Mouse (Mus musculus): ENCODE data around the gene Phactr3. TPM values are rescaled to one million over a fixed set of nuclear protein-coding genes. Genes with fewer than 3 reads are reported as not detected.
A peak's percentile ranks its signal among the peaks of the same experiment; 100 is the strongest.
"Not testable (repeated sequence)": the region's sequence is repeated elsewhere in the genome, so short reads cannot be mapped to it uniquely, and the experiment has no call there.

Phactr3 gene
- polyA plus RNA-seq (2015; fragmentation: Nextera tagmentation; extraction: Ambion mirVana), result 0.05 TPM in 2 replicates

DNA sequence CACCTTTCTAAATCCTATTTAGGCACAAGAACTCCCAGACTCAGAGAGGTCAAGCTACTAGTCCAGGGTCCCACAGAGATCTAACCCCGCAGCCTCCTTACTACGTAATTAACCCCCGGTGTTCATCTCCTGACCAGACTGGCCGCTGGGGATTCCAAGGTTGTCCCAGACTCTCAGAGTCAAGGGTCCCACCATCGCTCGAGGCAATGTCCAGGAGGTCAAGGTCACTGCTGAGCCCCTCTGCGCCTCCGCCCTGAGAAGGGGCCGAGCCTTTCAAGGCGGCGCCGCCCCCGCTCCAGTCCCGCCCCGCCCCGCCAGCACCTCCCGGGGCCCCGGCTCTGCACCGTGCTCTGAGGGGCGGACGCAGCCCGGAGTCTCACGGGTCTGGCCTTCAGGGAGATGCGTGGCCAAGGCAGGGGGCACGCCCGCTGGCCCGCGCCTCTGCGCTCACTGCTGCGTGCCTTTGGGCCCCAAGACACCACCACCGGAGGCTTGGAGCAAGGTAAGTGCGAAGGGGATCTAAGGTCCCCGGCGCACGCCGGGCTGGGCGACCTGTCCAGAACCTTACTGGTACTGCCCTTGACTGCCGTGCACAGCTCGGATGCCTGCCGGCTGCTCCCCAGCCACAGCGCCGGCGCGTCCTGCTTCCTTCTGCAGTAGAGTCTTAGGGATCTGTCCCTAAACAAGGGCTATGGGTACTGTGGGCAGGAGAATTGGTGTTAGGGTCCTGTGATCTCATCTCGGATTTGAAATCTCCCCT, at the start of gene Phactr3:
Gene Phactr3, plus strand, starts transcription at position 175 of the 760 bp plus-strand sequence.
- Histone ChIP-seq H3K27me3 (peaks cover 25% of the 10 kb centered on the region), H3K27ac (no peak within 1 kb of the TSS), H3K4me2 (peak within 1 kb of the TSS; percentile 54), H3K4me1 (replicated peaks) (no peaks in the 10 kb centered on the region), H3K36me3 (no peaks in the 10 kb centered on the region), H3K4me3 (replicated peaks) (peak within 1 kb of the TSS; percentile 35), H3K9me3 (replicated peaks) (no peaks in the 10 kb centered on the region), H3K9ac (no peak within 1 kb of the TSS)
- ATAC-seq (ENCODE audit: low read depth) (0 out of 2 replicates have a peak, but pooled peaks have one; percentile 18), DNase-seq (no peak)
- 5% methylated on average over 44 of the region's 45 CpGs for WGBS (ENCODE audit: insufficient replicate concordance)

DNA sequence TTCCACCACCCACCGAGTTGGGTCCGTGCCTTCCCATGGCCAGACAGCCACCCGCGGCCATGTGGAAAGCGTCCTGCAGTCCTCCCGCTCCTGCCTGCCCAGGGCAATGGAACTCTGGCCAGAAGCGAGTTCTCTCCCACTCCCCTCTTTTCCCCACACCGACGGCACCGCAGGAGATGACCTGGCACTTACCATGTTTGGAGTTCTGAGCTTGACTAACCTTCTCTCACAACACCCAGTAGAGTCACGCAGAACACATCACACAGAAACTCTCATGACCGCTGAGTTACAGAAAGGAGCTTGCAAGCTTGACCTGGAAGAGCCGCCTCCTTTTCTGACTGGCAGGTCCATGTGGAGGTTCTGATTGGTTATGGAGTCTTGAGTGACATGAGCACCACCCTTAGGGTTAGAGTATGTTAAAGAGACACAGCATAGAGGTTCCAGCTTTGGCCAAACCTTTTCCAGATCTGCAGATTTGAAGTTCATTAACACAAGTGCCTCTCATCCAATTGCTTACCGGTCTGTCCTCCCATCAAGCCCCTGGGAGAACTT, 40.5 kb upstream of the Phactr3 start, which contains the start of gene Zfp931:
Gene Zfp931, minus strand, starts transcription at position 311 of the 552 bp plus-strand sequence.
- not testable (repeated sequence) for ATAC-seq (ENCODE audit: low read depth); H3K27ac ChIP-seq; DNase-seq; H3K4me1 ChIP-seq (replicated peaks); H3K9me3 ChIP-seq (replicated peaks); H3K27me3 ChIP-seq; H3K36me3 ChIP-seq
- Histone ChIP-seq H3K4me2 (peak within 1 kb of the TSS; percentile 62), H3K9ac (peak within 1 kb of the TSS; percentile 57), H3K4me3 (replicated peaks) (peak within 1 kb of the TSS; percentile 57)
- WGBS (ENCODE audit: insufficient replicate concordance), result 0% methylated on average over 3 of the region's 14 CpGs

DNA sequence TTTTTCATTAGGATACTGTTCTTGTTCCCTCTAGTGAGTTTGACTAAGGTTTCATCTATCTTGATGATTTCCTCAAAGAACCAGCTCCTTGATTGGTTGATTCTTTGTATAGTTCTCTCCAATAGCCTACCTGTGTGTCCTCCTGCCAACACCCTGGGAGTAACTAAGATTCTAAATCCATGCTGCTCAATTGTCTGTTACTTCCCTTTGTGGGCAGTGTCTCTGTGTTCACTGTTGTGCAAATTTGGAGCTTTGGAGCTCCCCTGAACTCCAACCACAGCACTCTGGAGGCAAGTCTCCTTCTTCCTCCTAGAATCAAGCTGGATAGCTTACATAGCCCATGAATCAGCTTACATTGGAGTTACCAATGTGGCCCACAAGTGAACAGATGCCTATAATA, 29.2 kb upstream of the Phactr3 start:
- H3K36me3 ChIP-seq, result no peaks in the 10 kb centered on the region
- ATAC-seq (ENCODE audit: low read depth) (no peak), DNase-seq (no peak)
- H3K4me2 ChIP-seq, result no peak overlapping the region
- no peak overlapping the region for H3K9ac ChIP-seq
- no peaks in the 10 kb centered on the region for H3K4me1 ChIP-seq (replicated peaks)
- H3K9me3 ChIP-seq (replicated peaks), result no peaks in the 10 kb centered on the region
- no peak overlapping the region for H3K27ac ChIP-seq
- no peaks in the 10 kb centered on the region for H3K27me3 ChIP-seq
- no peak overlapping the region for H3K4me3 ChIP-seq (replicated peaks)

DNA sequence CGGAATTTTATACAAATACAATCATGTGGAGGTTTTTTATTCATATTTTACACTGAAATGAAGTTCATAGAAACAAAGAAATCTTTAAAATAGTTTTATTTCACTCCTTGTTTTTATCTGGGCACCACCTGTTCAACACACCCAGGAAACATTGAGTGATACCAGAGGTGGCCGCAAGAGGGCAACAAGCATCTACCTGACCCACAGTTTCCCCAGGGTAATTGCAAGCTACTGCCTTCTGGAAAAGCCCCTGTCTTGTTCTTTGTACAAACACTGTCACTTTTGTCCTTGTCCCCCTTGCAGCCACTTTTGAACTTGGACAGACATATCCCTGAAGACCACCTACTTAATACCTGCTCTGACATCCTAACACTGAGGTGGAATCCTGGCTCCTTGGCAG, 20.8 kb upstream of the Phactr3 start:
- Histone ChIP-seq H3K27ac (no peak overlapping the region), H3K9ac (no peak overlapping the region), H3K27me3 (no peaks in the 10 kb centered on the region), H3K4me2 (no peak overlapping the region), H3K9me3 (replicated peaks) (no peaks in the 10 kb centered on the region), H3K4me3 (replicated peaks) (no peak overlapping the region), H3K36me3 (no peaks in the 10 kb centered on the region), H3K4me1 (replicated peaks) (no peaks in the 10 kb centered on the region)
- ATAC-seq (ENCODE audit: low read depth) (no peak), DNase-seq (no peak)
- WGBS (ENCODE audit: insufficient replicate concordance), result 6% methylated on average over 2 of the region's 2 CpGs

DNA sequence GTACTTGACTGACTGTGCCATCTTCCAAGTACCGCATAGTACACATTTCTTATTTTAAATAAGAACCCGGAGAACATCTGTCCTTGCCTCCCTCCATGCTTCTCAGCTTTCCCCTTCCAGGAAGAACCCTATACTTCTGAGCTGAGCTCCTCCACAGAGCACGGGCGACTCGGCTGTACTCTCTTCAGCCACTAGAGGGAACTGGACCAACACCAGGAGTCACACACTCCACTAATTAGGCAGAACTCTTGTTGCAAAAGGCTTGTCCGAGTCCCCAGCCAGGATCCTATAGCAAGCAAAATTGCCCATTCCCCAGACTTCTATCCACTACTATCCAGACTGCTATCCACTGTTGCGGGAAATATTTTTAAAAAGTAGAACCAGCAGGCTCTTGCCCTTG, 16.8 kb upstream of the Phactr3 start:
- no peaks in the 10 kb centered on the region for H3K27me3 ChIP-seq
- H3K4me2 ChIP-seq, result no peak overlapping the region
- ATAC-seq (ENCODE audit: low read depth) (no peak), DNase-seq (no peak)
- WGBS (ENCODE audit: insufficient replicate concordance), result 11% methylated on average over 7 of the region's 7 CpGs
- H3K9ac ChIP-seq, result no peak overlapping the region
- H3K9me3 ChIP-seq (replicated peaks), result no peaks in the 10 kb centered on the region
- H3K36me3 ChIP-seq, result no peaks in the 10 kb centered on the region
- no peaks in the 10 kb centered on the region for H3K4me1 ChIP-seq (replicated peaks)
- no peak overlapping the region for H3K27ac ChIP-seq
- H3K4me3 ChIP-seq (replicated peaks), result no peak overlapping the region

DNA sequence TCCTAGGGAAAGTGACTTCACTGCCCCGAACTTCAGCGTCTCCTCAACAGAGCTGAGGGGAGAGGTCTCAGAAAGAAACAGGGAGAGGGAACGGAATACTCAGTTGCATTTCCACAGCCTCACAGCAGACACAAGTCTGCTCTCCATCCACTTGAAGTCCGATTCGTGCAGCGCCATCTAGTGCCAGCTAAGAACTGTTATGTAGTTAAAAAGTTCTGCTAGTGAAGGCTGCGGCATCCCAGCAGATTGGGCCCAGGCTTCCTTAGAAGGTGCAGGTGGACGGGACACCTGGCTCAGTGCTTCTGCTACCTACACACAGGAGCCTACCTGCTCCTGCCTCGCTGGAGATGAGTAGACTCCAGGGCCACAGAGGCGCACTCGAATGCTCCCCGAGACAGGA, 829 bp upstream of the Phactr3 start:
- Histone ChIP-seq H3K4me2 (no peak overlapping the region), H3K27ac (no peak overlapping the region), H3K4me3 (replicated peaks) (no peak overlapping the region), H3K36me3 (no peaks in the 10 kb centered on the region), H3K9me3 (replicated peaks) (no peaks in the 10 kb centered on the region), H3K9ac (no peak overlapping the region), H3K27me3 (peaks cover 25% of the 10 kb centered on the region), H3K4me1 (replicated peaks) (no peaks in the 10 kb centered on the region)
- 22% methylated on average over 12 of the region's 12 CpGs for WGBS (ENCODE audit: insufficient replicate concordance)
- ATAC-seq (ENCODE audit: low read depth) (no peak), DNase-seq (no peak)

DNA sequence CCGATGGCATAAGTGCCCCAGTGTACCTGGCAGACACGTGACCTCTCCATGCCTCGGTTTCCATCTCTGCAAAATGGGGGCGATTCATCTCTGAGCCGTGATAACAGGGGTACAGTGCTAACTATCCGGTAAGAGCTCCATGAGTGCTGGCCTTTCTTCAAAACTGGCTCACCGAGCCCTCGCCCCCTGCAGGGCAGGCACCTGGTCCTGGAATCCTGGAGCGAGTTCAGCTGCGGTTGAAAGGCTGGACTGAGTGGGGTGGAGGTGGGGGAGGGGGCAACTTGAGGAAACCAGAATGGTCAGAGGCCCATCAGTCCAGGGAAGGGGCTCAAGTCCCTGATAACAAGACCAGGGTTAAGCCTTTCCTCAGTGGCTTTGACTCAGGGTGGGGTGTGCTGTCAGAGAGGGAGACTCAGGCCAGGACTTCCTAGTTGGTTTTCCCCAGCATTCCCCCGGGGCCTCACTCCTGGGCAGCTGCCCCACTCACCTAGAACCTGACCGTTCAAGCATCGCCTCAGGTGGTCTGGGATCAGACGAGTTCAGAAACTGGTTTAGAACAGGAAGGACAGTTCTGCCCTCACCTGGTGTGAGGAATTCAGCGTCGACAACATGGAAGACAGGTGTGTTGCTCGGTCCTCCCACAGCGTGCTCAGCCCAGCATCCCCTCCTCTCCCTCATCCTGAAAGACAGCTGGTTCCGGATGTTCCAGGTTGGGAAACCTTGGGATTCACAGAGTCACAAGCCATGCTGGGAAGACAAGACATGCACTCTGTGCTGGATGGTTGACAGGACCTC, 983 bp downstream of the Phactr3 start:
- Histone ChIP-seq H3K27me3 (peaks cover 25% of the 10 kb centered on the region), H3K9ac (no peak overlapping the region), H3K27ac (no peak overlapping the region), H3K9me3 (replicated peaks) (no peaks in the 10 kb centered on the region), H3K36me3 (no peaks in the 10 kb centered on the region), H3K4me2 (peak overlapping the region; percentile 54), H3K4me1 (replicated peaks) (no peaks in the 10 kb centered on the region), H3K4me3 (replicated peaks) (no peak overlapping the region)
- 14% methylated on average over 19 of the region's 19 CpGs for WGBS (ENCODE audit: insufficient replicate concordance)
- ATAC-seq (ENCODE audit: low read depth) (no peak), DNase-seq (no peak)

DNA sequence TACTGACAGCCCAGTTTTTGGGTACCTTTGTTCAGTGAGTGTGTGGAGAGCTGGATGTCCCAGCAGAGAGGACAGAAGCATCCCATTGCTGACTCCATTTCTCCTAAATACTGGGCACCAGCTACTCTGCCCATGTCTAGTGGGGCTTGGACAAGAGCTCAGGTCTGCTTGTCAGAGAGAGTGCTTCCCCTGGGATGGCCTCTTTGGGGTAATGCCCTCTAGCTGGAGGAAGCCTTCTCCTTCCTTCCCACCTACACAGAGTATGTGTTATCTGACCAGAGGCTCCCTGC, 1.5 kb downstream of the Phactr3 start:
- no peak overlapping the region for H3K27ac ChIP-seq
- H3K9ac ChIP-seq, result no peak overlapping the region
- H3K4me3 ChIP-seq (replicated peaks), result no peak overlapping the region
- no peak for ATAC-seq (ENCODE audit: low read depth)
- peaks cover 25% of the 10 kb centered on the region for H3K27me3 ChIP-seq
- no peaks in the 10 kb centered on the region for H3K36me3 ChIP-seq
- no peak for DNase-seq
- no peak overlapping the region for H3K4me2 ChIP-seq
- no peaks in the 10 kb centered on the region for H3K4me1 ChIP-seq (replicated peaks)
- H3K9me3 ChIP-seq (replicated peaks), result no peaks in the 10 kb centered on the region

DNA sequence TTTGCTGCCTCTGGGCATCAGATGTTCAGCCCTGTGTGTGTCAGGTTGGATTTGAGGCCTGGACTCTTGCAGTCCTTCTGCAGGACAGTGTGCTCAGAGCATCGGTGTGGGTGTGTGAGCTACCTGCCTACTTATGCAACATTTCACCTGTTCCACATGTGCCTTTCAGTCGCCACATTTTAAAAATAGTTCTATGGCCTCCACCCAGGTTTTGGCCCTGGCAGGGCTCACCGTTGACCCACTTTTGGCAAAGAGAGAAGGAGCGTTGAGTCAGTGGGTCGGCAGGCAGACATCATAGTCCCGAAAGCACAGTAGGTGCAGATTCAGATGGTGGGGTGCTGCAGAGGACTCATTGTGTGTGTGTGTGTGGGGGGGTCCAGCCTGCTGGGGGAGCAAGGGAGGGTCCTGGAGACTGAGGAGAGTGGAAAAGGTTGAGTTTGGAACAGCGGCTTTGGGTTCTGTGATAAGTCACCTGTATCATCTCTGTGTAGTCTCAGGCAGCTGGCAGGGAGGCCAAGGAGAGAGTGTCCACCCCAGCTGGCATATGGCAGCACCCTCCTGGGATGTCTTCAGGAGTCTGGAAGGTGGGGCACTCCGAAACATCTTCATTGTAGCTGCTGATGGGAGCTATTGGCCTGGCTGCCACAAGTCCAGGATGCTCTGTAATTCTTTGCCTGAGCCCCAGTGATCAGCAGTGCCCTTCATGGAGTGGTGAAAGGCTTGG, 2.0 kb downstream of the Phactr3 start:
- H3K4me3 ChIP-seq (replicated peaks), result no peak overlapping the region
- peaks cover 25% of the 10 kb centered on the region for H3K27me3 ChIP-seq
- ATAC-seq (ENCODE audit: low read depth) (no peak), DNase-seq (no peak)
- no peaks in the 10 kb centered on the region for H3K36me3 ChIP-seq
- no peaks in the 10 kb centered on the region for H3K4me1 ChIP-seq (replicated peaks)
- 68% methylated on average over 8 of the region's 8 CpGs for WGBS (ENCODE audit: insufficient replicate concordance)
- no peaks in the 10 kb centered on the region for H3K9me3 ChIP-seq (replicated peaks)
- H3K4me2 ChIP-seq, result no peak overlapping the region
- no peak overlapping the region for H3K9ac ChIP-seq
- no peak overlapping the region for H3K27ac ChIP-seq

DNA sequence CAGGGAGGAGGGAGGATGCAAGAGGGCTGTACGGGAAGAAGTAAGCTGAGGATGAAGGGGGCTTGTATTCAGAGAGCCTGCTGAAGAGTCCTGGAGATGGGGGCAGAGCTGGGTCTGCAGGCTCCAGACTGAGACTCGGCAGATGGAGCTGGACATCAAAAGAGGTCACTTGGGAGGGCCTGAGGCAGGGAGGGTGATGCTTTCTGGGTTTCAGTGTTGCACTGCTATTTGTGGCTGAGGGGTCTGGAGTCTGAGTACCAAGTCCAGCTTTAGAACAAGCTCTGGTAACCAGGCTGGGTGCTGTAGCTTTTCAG, 2.6 kb downstream of the Phactr3 start:
- H3K4me2 ChIP-seq, result no peak overlapping the region
- ATAC-seq (ENCODE audit: low read depth) (no peak), DNase-seq (no peak)
- H3K9me3 ChIP-seq (replicated peaks), result no peaks in the 10 kb centered on the region
- no peaks in the 10 kb centered on the region for H3K4me1 ChIP-seq (replicated peaks)
- H3K27me3 ChIP-seq, result peaks cover 25% of the 10 kb centered on the region
- 53% methylated on average over 2 of the region's 2 CpGs for WGBS (ENCODE audit: insufficient replicate concordance)
- no peaks in the 10 kb centered on the region for H3K36me3 ChIP-seq
- H3K4me3 ChIP-seq (replicated peaks), result no peak overlapping the region
- no peak overlapping the region for H3K27ac ChIP-seq
- H3K9ac ChIP-seq, result no peak overlapping the region

DNA sequence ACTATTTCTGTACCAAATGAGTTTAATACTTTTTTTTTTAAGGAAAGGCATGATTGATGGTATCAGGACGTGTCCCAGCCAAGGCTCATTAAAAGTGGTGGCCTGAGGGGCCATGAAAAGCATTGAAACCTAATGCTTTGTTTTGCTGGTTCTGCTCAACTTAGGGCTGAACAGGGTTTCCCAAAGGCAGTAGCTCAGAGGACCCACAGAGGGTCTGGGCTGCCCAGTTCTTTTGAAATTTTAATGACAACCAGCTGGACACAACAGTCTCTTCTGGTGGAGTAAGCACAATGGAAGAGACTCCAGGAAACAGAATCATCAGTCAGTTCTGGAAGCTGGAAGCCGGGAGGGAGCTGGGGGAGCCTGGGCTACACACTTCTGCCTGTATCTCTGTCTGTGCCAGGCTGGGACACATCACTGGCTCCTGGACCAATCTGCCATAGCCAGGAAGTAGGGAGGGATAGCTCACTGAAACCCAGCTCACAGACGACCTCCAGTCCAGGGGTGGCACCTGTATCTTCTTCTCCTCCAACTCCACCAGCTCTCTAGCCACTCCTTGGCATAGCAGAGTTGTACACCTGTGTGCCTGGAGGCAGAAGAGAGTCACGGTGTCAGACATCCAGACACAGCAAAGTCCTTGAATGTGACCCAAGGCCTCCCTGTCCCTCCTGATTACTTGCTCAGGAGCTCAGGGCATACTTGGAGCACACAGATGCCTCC, 3.3 kb downstream of the Phactr3 start:
- no peak overlapping the region for H3K4me3 ChIP-seq (replicated peaks)
- H3K9me3 ChIP-seq (replicated peaks), result no peaks in the 10 kb centered on the region
- no peaks in the 10 kb centered on the region for H3K36me3 ChIP-seq
- H3K9ac ChIP-seq, result no peak overlapping the region
- H3K27ac ChIP-seq, result no peak overlapping the region
- H3K4me1 ChIP-seq (replicated peaks), result no peaks in the 10 kb centered on the region
- 35% methylated on average over 4 of the region's 4 CpGs for WGBS (ENCODE audit: insufficient replicate concordance)
- no peak overlapping the region for H3K4me2 ChIP-seq
- ATAC-seq (ENCODE audit: low read depth) (no peak), DNase-seq (no peak)
- peaks cover 25% of the 10 kb centered on the region for H3K27me3 ChIP-seq

Data from liver, embryonic 13.5 days (tissue).